Comparison of ENCODE assay signal across 30 mouse cellular contexts in the genomic region with DNA sequence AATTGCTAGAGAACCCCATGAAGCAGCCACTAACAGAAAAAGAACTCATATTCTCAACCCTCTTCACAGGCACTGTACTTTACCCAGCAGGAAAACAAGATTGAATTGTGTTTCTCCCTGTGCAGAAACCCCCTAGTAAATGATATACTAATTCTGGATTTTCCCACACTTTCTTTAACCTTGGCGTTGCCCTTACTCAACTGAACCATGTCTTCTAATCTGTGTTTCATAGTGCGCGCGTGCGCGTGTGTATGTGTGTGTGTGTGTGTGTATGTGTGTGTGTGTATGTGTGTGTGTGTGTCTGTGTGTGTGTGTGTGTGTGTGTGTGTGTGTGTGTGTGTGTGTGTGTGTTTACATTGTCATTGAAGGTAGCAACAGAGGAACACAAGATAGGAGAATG.
A peak's percentile ranks its signal among the peaks of the same experiment; 100 is the strongest.
DNase-seq lines count a peak whose midpoint lies in the region; ATAC-seq and TF ChIP-seq lines count a peak whose summit lies in the region.
"Had no signal": no experiment of that assay in that cellular context is flagged by ENCODE, and none has a peak within 500 bp of the region (broad histone marks: within the 10 kb centered on the region; RNA-seq: fewer than 3 reads in every experiment).

No protein-coding gene starts in this region.

- no peak for TF ChIP-seq CTCF in kidney, postnatal 0 days (IDR thresholded peaks at IDR 0.05; ENCODE audit: low read depth)

- H3K9ac ChIP-seq in kidney, embryonic 14.5 days (ENCODE audit: low read depth, low read length), result no peak overlapping the region
- no peak overlapping the region for H3K9ac ChIP-seq in kidney, postnatal 0 days (ENCODE audit: low read depth, low read length)
- H3K9ac ChIP-seq: embryonic facial prominence, embryonic 13.5 days; forebrain, embryonic 13.5 days; heart, embryonic 13.5 days; hindbrain, embryonic 14.5 days had no signal

- no peaks in the 10 kb centered on the region for H3K4me1 ChIP-seq in kidney, embryonic 14.5 days (ENCODE audit: control insufficient read depth, insufficient read depth, low read length)
- no peaks in the 10 kb centered on the region for H3K4me1 ChIP-seq in kidney, postnatal 0 days (replicated peaks; ENCODE audit: insufficient read depth, low read length)
- H3K4me1 ChIP-seq: embryonic facial prominence, embryonic 10.5 days; embryonic facial prominence, embryonic 13.5 days; forebrain, embryonic 10.5 days; forebrain, embryonic 13.5 days; heart, embryonic 10.5 days; heart, embryonic 13.5 days had no signal

- peak; percentile 51 for DNase-seq in kidney, adult 9 months
- DNase-seq in kidney, postnatal 0 days (ENCODE audit: low spot score), result peak; percentile 29
- DNase-seq in kidney, postnatal 25 days, result peak; percentile 14 to 35
- DNase-seq in frontal cortex, adult 2 months (ENCODE audit: extremely low spot score in 1 of 2, low spot score in 1 of 2), result no peak
- DNase-seq in urinary bladder, postnatal 4 days (ENCODE audit: low spot score in 2 of 2), result no peak
- no peak for DNase-seq in testis, postnatal 14 days (ENCODE audit: low spot score)
- DNase-seq: adrenal gland, adult 2 months; adrenal gland, postnatal 14 days; cerebellum, adult 11 months; cerebellum, adult 2 months; cerebellum, adult 9-11 months; cerebellum, postnatal 36 days; embryo, embryonic 11 days; gastrocnemius, adult 2 months; gastrocnemius, postnatal 14 days; heart, adult 11 months; heart, postnatal 14 days; heart, postnatal 4 days had no signal

- peak; percentile 81; the same call in 1 of the 2 replicates for ATAC-seq in kidney, embryonic 14.5 days (ENCODE audit: low FRiP score, low TSS enrichment)
- peak; percentile 84 for ATAC-seq in kidney, postnatal 0 days (replicated peaks; ENCODE audit: low FRiP score, low read depth)
- no peak for ATAC-seq in erythroid progenitor cell, adult 5-6 weeks (replicated peaks; ENCODE audit: low FRiP score, poor library complexity, severe bottlenecking)
- ATAC-seq: CD4-positive, CD25-positive, alpha-beta regulatory T cell, adult 4 months; forebrain, embryonic 13.5 days; forebrain, embryonic 16.5 days had no signal

- H3K9me3 ChIP-seq in kidney, embryonic 14.5 days (ENCODE audit: control insufficient read depth, low read length), result no peaks in the 10 kb centered on the region
- no peaks in the 10 kb centered on the region for H3K9me3 ChIP-seq in kidney, postnatal 0 days (replicated peaks; ENCODE audit: low read length)
- H3K9me3 ChIP-seq: embryonic facial prominence, embryonic 10.5 days; embryonic facial prominence, embryonic 13.5 days; forebrain, embryonic 10.5 days; forebrain, embryonic 13.5 days; heart, embryonic 10.5 days; heart, embryonic 13.5 days had no signal

- no peak overlapping the region for H3K4me3 ChIP-seq in kidney, embryonic 14.5 days (ENCODE audit: low read length)
- H3K4me3 ChIP-seq in kidney, postnatal 0 days (replicated peaks; ENCODE audit: low read depth, low read length), result no peak overlapping the region
- H3K4me3 ChIP-seq: embryonic facial prominence, embryonic 10.5 days; embryonic facial prominence, embryonic 13.5 days; erythroblast, embryonic 14.5 days; forebrain, embryonic 10.5 days; forebrain, embryonic 13.5 days; gastrocnemius, adult 2 months; heart, embryonic 10.5 days; heart, embryonic 13.5 days had no signal

- no peak overlapping the region for H3K27ac ChIP-seq in kidney, embryonic 14.5 days (ENCODE audit: low read depth, low read length)
- peak overlapping the region; percentile 39; the same call in 1 of the 2 replicates for H3K27ac ChIP-seq in kidney, postnatal 0 days
- H3K27ac ChIP-seq: embryonic facial prominence, embryonic 10.5 days; embryonic facial prominence, embryonic 13.5 days; forebrain, embryonic 10.5 days; forebrain, embryonic 13.5 days; gastrocnemius, adult 2 months; heart, embryonic 10.5 days; heart, embryonic 13.5 days; hindbrain, embryonic 14.5 days had no signal

- 92% methylated on average over 6 of the region's 6 CpGs for WGBS in kidney, embryonic 14.5 days
- 69% methylated on average over 6 of the region's 6 CpGs for WGBS in kidney, postnatal 0 days

- H3K4me2 ChIP-seq in kidney, embryonic 14.5 days (replicated peaks; ENCODE audit: low read depth, low read length), result no peak overlapping the region
- no peak overlapping the region for H3K4me2 ChIP-seq in kidney, postnatal 0 days (ENCODE audit: low read length)
- H3K4me2 ChIP-seq: embryonic facial prominence, embryonic 13.5 days; forebrain, embryonic 13.5 days; heart, embryonic 13.5 days; hindbrain, embryonic 14.5 days had no signal

- H3K27me3 ChIP-seq in kidney, embryonic 14.5 days (ENCODE audit: control insufficient read depth, insufficient read depth, low read length), result no peaks in the 10 kb centered on the region
- H3K27me3 ChIP-seq in kidney, postnatal 0 days (ENCODE audit: insufficient read depth, low read length), result no peaks in the 10 kb centered on the region
- H3K27me3 ChIP-seq: embryonic facial prominence, embryonic 13.5 days; forebrain, embryonic 13.5 days; heart, embryonic 13.5 days had no signal

- H3K36me3 ChIP-seq in kidney, embryonic 14.5 days (ENCODE audit: control insufficient read depth, insufficient read depth, low read length), result no peaks in the 10 kb centered on the region
- no peaks in the 10 kb centered on the region for H3K36me3 ChIP-seq in kidney, postnatal 0 days (ENCODE audit: insufficient read depth, low read length)
- H3K36me3 ChIP-seq: embryonic facial prominence, embryonic 10.5 days; embryonic facial prominence, embryonic 13.5 days; forebrain, embryonic 10.5 days; heart, embryonic 10.5 days; heart, embryonic 13.5 days had no signal

Comparison
In these comparisons a context has a peak if more than half of its experiments do, and no peak if none do; other contexts are left out.
1. DNase-seq: peak in kidney, adult 9 months (single experiment), kidney, postnatal 0 days (single experiment) and kidney, postnatal 25 days (2 of 2); none in frontal cortex, adult 2 months (0 of 2), urinary bladder, postnatal 4 days (0 of 2) and testis, postnatal 14 days (single experiment).